Mouse (Mus musculus): ENCODE data around the gene Ubfd1.

Ubfd1 gene

GRCm38 (mm10) chr7:122066945-122067516, at the start of gene Ubfd1, which contains the start of gene Ears2:
TSS of gene Ubfd1 (plus strand) at chr7:122067175.
TSS of gene Ears2 (minus strand) at chr7:122067263.
- ATAC-seq (ENCODE audit: insufficient number of reproducible peaks, low FRiP score, low TSS enrichment), result peak; percentile 93

DNA sequence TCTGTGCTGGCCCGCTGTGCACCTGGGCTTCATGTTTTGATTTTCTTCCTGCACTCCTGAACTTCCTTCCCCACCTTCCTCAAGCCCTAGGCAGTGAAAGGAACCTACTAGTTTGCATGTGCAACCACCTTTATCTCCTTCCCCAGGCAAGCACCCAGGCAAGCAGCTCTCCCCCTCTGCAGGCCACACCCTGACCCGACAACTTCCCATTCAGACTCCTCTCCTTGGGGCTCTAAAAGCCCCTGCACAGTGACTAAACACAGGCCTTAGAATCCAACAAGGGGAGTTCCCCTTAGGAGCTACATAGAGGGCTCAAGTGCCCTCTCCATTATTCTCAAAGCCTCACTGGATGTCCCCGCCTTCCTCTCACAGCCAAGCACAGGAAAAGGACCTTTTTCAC, 48.7 kb upstream of the Ubfd1 start:
- no peak for ATAC-seq (ENCODE audit: insufficient number of reproducible peaks, low FRiP score, low TSS enrichment)

DNA sequence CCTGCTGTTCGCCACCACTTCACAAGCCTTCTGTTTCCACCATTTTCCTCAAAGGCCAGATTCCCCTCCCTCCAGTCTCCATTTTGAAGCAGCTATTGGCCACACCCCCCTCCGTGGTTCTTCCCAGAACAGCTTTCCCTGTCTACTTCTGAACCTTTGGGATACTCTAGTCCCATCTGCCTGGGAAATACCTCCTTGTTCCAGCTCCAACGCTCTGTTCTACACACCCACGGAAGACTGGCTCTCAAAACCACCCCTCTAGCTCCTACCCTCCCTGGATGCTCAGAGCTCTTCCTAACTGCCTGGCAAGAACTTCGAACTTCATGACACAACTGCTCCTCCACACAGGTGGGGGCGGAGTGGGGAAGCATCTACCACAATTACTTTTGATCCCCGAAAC, 48.0 kb upstream of the Ubfd1 start:
- ATAC-seq (ENCODE audit: insufficient number of reproducible peaks, low FRiP score, low TSS enrichment), result no peak

- ATAC-seq (ENCODE audit: insufficient number of reproducible peaks, low FRiP score, low TSS enrichment), result no peak
Measured at GRCm38 (mm10) chr7:122020273-122020666, 46.7 kb upstream of the Ubfd1 start.

- peak; percentile 65 for ATAC-seq (ENCODE audit: insufficient number of reproducible peaks, low FRiP score, low TSS enrichment)
Measured at GRCm38 (mm10) chr7:122020667-122021354, 46.2 kb upstream of the Ubfd1 start, which contains the start of gene Gga2. TSS of gene Gga2 (minus strand) at chr7:122021222.

DNA sequence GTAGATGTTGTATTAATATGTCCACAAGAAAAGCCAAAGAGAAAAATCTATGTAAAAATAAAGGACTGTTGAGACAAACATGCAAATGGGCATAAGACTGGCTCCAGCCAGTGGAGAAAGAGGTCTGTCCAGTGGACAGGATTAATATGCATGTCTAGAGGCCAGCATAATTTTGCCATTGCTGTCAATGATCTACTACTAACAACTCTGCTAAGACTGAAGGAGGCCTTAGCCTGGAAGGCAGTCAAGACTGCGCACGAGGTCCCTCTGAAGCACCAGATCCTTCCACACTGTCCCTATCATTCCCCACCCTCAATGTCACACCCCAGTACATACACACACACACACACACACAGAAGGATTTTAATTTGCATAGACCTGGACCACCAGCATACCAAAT, 44.8 kb upstream of the Ubfd1 start:
- ATAC-seq (ENCODE audit: insufficient number of reproducible peaks, low FRiP score, low TSS enrichment), result no peak

- ATAC-seq (ENCODE audit: insufficient number of reproducible peaks, low FRiP score, low TSS enrichment), result no peak
Measured at GRCm38 (mm10) chr7:122033371-122033770, 33.6 kb upstream of the Ubfd1 start.

- ATAC-seq (ENCODE audit: insufficient number of reproducible peaks, low FRiP score, low TSS enrichment), result no peak
Measured at GRCm38 (mm10) chr7:122034348-122034747, 32.6 kb upstream of the Ubfd1 start.

GRCm38 (mm10) chr7:122044106-122044505, 22.9 kb upstream of the Ubfd1 start:
- no peak for ATAC-seq (ENCODE audit: insufficient number of reproducible peaks, low FRiP score, low TSS enrichment)

- no peak for ATAC-seq (ENCODE audit: insufficient number of reproducible peaks, low FRiP score, low TSS enrichment)
Measured at GRCm38 (mm10) chr7:122045181-122045634, 21.8 kb upstream of the Ubfd1 start.

DNA sequence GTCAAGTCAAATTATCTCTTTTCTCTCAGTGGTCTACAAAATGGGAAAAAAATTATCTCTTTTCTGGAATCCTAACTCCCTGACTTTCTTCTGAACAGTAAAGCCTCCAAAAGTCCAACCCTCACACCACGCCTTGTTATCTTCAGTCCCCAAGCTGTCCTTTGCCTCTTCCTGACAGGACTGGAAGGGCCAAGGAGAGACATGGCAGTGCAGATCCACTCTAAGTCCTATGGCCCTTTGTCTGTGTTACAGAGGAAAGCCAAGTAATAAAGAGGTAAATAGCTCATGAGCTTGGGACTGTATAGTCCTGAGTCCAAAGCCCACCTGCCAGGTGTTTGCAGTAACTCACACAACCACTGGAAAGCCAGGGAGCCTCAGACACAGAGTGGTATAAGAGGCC, 21.3 kb upstream of the Ubfd1 start:
- no peak for ATAC-seq (ENCODE audit: insufficient number of reproducible peaks, low FRiP score, low TSS enrichment)

GRCm38 (mm10) chr7:122046813-122047212, 20.2 kb upstream of the Ubfd1 start:
- ATAC-seq (ENCODE audit: insufficient number of reproducible peaks, low FRiP score, low TSS enrichment), result no peak

DNA sequence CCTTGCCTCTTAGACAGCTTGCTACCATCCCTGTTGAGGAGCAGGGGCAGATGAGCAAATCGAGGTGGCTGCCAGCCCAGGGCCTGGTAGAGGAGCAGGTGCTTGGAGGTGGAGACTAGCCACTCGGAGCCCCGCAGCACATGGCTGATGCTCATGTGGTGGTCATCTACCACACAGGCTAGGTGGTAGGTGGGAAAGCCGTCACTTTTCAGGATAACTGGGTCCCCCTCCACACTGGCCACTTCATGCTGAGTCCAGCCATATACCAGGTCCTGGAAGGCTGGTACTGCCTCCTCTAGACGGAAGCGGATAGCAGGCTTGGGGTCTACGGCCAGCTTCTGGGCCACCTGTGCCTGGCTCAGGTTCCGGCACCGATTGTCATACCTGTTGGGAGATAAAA, 18.8 kb upstream of the Ubfd1 start:
- no peak for ATAC-seq (ENCODE audit: insufficient number of reproducible peaks, low FRiP score, low TSS enrichment)

DNA sequence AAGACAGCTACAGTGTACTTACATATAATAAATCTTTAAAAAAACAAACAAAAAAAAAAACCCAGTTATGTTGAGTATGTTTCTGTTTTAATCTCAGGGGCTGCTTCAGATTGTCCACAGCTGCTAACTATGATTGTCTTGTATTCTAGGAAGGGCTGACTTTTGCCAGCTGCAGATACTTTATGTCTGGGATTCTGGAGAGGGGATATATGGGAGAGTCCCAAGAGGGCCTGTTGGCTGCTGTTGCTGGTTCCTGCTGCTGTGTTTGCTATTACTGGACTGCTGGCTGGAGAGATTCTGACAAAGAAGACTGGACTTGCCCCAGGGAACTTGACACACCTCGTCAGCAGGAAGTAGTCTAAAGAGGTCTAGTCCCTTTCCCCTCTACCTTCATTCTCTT, 16.1 kb upstream of the Ubfd1 start:
- no peak for ATAC-seq (ENCODE audit: insufficient number of reproducible peaks, low FRiP score, low TSS enrichment)

DNA sequence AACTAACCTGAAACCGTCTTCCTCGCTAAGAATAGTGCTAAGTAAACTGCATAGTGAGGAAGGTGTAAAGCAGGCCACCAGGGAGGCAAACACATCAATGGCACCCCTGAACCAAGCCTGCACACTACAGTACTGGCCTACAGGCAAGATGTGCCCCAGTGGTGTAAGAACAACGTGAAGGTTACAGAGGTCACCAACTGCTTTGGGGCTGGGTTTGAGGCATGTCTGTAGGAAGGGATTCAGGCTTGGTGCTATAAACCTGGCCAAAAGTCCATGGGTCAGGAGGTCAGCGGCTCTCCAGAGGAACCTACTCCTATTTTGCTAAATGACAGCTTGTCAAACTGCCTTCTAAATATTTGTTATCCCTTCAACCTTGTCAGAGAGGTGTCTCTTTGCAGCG, 10.3 kb upstream of the Ubfd1 start:
- ATAC-seq (ENCODE audit: insufficient number of reproducible peaks, low FRiP score, low TSS enrichment), result no peak

- no peak for ATAC-seq (ENCODE audit: insufficient number of reproducible peaks, low FRiP score, low TSS enrichment)
Measured at GRCm38 (mm10) chr7:122065656-122066055, 1.3 kb upstream of the Ubfd1 start.

DNA sequence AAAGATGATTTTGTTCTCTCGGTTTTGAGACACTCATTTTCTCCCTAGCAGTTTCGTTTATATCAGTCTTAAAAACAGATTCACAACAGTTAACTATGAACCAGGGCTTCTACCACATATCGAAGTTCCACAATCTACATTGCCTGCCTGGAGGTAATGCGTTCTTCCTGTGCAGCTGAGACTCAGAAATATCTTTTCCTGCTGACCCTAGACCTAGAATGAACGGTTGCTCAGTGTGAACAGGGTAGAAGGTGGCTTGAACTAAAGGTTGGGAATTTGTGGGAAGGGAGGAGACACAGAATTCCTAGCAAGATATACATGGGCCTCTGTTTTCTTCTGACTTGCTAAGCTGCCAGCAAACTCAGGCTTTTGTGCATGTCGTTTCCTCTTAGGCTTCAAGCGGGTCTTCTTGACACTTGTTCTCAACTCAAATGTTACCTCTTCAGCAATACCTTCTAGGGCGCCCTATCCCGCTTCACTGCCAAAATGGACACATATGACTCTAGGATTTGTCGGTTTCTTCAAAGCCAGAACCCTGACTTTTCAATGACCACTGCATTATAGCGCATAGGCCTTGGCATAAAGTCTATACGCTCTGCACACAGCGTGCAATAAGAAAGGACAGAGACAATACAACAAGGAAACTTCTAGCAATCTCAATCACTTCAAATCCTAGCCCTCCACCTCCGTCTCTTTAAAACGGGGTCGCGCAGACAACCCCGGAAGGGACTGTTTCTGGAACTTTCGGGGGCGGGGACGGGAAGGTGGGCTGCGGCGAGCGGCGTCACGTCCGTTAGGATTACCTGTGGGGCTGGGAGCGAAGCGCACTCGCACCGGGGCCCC, 652 bp upstream of the Ubfd1 start:
- no peak; the same call in 1 of the 2 replicates for ATAC-seq (ENCODE audit: insufficient number of reproducible peaks, low FRiP score, low TSS enrichment)

GRCm38 (mm10) chr7:122067517-122068381, 774 bp downstream of the Ubfd1 start:
- ATAC-seq (ENCODE audit: insufficient number of reproducible peaks, low FRiP score, low TSS enrichment), result peak; percentile 36; the same call in 1 of the 2 replicates

DNA sequence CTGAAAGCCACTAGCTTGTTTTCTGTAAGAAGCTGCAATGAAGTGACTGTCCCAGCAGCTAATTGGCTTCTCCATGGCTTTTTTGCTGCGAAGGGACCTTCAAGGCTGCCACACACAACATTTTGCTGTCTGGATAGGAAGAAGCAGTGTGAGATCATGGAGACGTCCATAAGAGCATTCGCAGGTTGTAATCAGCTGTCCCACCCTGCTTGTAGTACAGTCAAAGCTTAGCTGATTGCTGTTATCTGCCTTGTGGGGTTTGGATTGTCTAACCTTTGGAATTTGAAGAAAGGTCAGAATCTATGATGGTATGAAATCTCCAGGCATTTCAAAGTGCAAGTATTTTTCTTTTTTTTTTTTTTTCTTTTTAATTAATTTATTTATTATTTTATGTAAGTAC, 7.4 kb downstream of the Ubfd1 start:
- ATAC-seq (ENCODE audit: insufficient number of reproducible peaks, low FRiP score, low TSS enrichment), result no peak
